Comparison of ENCODE assay signal across 8 mouse cellular contexts in the genomic region with DNA sequence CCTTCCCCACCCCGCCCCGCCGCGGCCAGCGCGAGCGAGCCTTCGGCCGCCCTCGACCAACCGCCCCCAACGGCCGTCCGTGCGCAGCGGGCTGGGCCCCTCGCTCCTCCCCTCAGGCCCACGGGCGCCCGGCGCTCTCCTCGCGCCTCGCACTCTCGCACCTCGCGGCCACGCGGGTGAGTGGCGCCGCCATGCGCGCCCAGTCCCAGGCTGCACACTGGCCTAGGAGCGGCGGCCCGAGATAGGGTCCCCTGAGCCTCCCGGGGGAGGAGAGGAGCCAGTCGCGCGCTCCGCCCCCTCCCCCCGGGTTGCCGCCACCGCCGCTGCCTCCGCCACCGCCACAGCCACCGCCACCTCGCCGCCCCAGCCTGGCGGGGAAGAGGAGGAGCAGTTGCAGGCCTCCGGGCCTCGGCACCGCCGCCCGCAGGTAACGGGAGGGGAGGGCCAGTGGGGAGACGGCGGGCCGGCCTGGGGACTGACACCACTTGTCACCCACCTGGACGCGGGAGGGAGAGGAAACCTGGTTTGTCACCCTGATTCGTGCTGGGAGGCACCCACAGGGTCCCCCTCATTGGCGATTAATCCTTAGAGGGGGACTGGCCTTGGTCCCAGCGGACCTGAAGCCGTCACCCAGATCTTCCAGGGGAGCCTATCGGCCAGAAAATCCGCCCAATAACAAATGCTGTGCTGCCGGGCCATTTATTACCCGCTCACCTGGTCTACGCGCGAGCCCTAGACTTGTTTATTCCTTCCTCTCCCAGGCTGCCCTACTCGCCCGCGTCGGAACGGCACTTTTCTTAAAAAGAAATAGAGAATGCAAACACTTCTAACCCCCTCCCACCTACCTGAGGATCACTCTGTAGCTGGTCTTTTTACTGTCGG. TPM values are rescaled to one million over a fixed set of nuclear protein-coding genes. Genes with fewer than 3 reads are reported as not detected.
DNase-seq lines count a peak whose midpoint lies in the region; ATAC-seq and TF ChIP-seq lines count a peak whose summit lies in the region.

A gene (plus strand): TSS at position 113 of the 882 bp plus-strand sequence.

- H3K4me1 ChIP-seq in cortical plate, adult 2 months (ENCODE audit: control insufficient read depth, insufficient read depth, low read length) = no peaks in the 10 kb centered on the region
- no peaks in the 10 kb centered on the region for H3K4me1 ChIP-seq in intestine, postnatal 0 days (replicated peaks; ENCODE audit: control insufficient read depth, insufficient read depth, low read length)
- 0 out of 2 replicates have a peak, but pooled peaks cover 2% of the 10 kb centered on the region for H3K4me1 ChIP-seq in liver, embryonic 11.5 days (replicated peaks; ENCODE audit: control insufficient read depth, insufficient read depth, low read length)

- H3K9ac ChIP-seq in intestine, postnatal 0 days (ENCODE audit: low read depth, low read length) = peak within 1 kb of the TSS; percentile 96
- H3K9ac ChIP-seq in liver, embryonic 11.5 days (ENCODE audit: low read depth, low read length) = peak within 1 kb of the TSS; percentile 94

- peak within 1 kb of the TSS; percentile 92 for H3K4me2 ChIP-seq in intestine, postnatal 0 days (replicated peaks; ENCODE audit: low read depth)
- peak within 1 kb of the TSS; percentile 79 for H3K4me2 ChIP-seq in liver, embryonic 11.5 days

- H3K4me3 ChIP-seq in cortical plate, adult 2 months (ENCODE audit: insufficient read depth, low read length) = peak within 1 kb of the TSS; percentile 51
- peak within 1 kb of the TSS; percentile 89 for H3K4me3 ChIP-seq in intestine, postnatal 0 days (ENCODE audit: low read depth, low read length)
- peak within 1 kb of the TSS; percentile 89 for H3K4me3 ChIP-seq in liver, embryonic 11.5 days (ENCODE audit: low read depth, low read length)

- no peak for TF ChIP-seq POLR2A in cortical plate, adult 2 months (IDR thresholded peaks at IDR 0.05; ENCODE audit: extremely low read depth, insufficient read depth, low read length)

- WGBS in intestine, postnatal 0 days = under 1% methylated on average over 68 of the region's 79 CpGs
- WGBS in liver, embryonic 11.5 days = under 1% methylated on average over 46 of the region's 79 CpGs

- peak within 1 kb of the TSS; percentile 87 for H3K27ac ChIP-seq in cortical plate, adult 2 months (ENCODE audit: insufficient read depth, low read length)
- H3K27ac ChIP-seq in intestine, postnatal 0 days (ENCODE audit: low read depth, low read length) = peak within 1 kb of the TSS; percentile 99
- peak within 1 kb of the TSS; percentile 94 for H3K27ac ChIP-seq in liver, embryonic 11.5 days (ENCODE audit: low read depth, low read length)

- DNase-seq in 3T3-L1 (ENCODE audit: low read depth, low spot score) = peak; percentile 34
- DNase-seq in NIH3T3 (ENCODE audit: low read depth) = peak; percentile 39
- DNase-seq in gastrocnemius, postnatal 14 days = no peak
- DNase-seq in liver, embryonic 11.5 days (ENCODE audit: low spot score) = no peak
- DNase-seq in natural killer cell, adult 2 months (ENCODE audit: low spot score in 2 of 2) = peak; percentile 70 to 73
- peak; percentile 89 for DNase-seq in thymus, postnatal 14 days

- no peaks in the 10 kb centered on the region for H3K9me3 ChIP-seq in intestine, postnatal 0 days (ENCODE audit: control insufficient read depth)
- H3K9me3 ChIP-seq in liver, embryonic 11.5 days (ENCODE audit: control insufficient read depth, low read length) = no peaks in the 10 kb centered on the region

- no peaks in the 10 kb centered on the region for H3K36me3 ChIP-seq in intestine, postnatal 0 days (ENCODE audit: control insufficient read depth, insufficient read depth)
- no peaks in the 10 kb centered on the region for H3K36me3 ChIP-seq in liver, embryonic 11.5 days (ENCODE audit: control insufficient read depth, insufficient read depth, low read length)

- intact Hi-C loops in gastrocnemius, postnatal 14 days (cut with DNase I; ENCODE audit: low total_unique reads) = no loop called here

- no peaks in the 10 kb centered on the region for H3K27me3 ChIP-seq in intestine, postnatal 0 days (replicated peaks; ENCODE audit: control insufficient read depth, insufficient read depth, low read length)
- no peaks in the 10 kb centered on the region for H3K27me3 ChIP-seq in liver, embryonic 11.5 days (replicated peaks; ENCODE audit: control insufficient read depth, insufficient read depth, low read length)

- ATAC-seq in intestine, postnatal 0 days = peak; percentile 93
- peak; percentile 87 for ATAC-seq in liver, embryonic 11.5 days (replicated peaks; ENCODE audit: low FRiP score)

- no peak for TF ChIP-seq CTCF in cortical plate, adult 2 months (IDR thresholded peaks at IDR 0.05; ENCODE audit: extremely low read depth, insufficient read depth, low read length)
- peak; percentile 29 for TF ChIP-seq CTCF in intestine, postnatal 0 days (IDR thresholded peaks at IDR 0.05; ENCODE audit: low read depth)

RNA-seq across cellular contexts. Expression of the gene that starts here (rescaled TPM):
- polyA plus RNA-seq in cortical plate, adult 2 months (2012; rRNA removed) = 8.5 and 8.6 TPM in 2 replicates
- 10 to 100 TPM; 33.4 to 38.0 TPM for total RNA-seq in gastrocnemius, postnatal 14 days (2021)
- polyA plus RNA-seq in intestine, postnatal 0 days (2015; fragmentation: Nextera tagmentation; extraction: Ambion mirVana) = 5.4 and 6.7 TPM in 2 replicates
- 8.2 and 9.1 TPM in 2 replicates for polyA plus RNA-seq in liver, embryonic 11.5 days (2014; fragmentation: Nextera tagmentation; extraction: Ambion mirVana)

Comparison
In these comparisons a context has a peak if more than half of its experiments do, and no peak if none do; other contexts are left out.
1. DNase-seq: peak in 3T3-L1 (single experiment), NIH3T3 (single experiment), natural killer cell, adult 2 months (2 of 2) and thymus, postnatal 14 days (single experiment); none in gastrocnemius, postnatal 14 days (single experiment) and liver, embryonic 11.5 days (single experiment).
2. Peak in every context shown above with its lines, with median percentiles within 50 percentile points of each other: H3K27ac ChIP-seq and H3K4me3 ChIP-seq.